Mouse (Mus musculus) gastrocnemius, postnatal 4 days (tissue): Measurements from ENCODE around the gene Gsto1. TPM values are rescaled to one million over a fixed set of nuclear protein-coding genes. Genes with fewer than 3 reads are reported as not detected.
A peak's percentile ranks its signal among the peaks of the same experiment; 100 is the strongest.
"Not testable (repeated sequence)": the region's sequence is repeated elsewhere in the genome, so short reads cannot be mapped to it uniquely, and the experiment has no call there.

Source experiments
- DNase-seq, 2 experiments: peaks; one replicate each; pipeline ENCODE4 v3.0.0; 2021 to 2022; ENCODE audit warnings: low spot score in 2 of 2, mixed read lengths in 2 of 2
- long read RNA-seq, 2 experiments: library from polyadenylated mRNA; stranded (forward); transcript quantifications; one replicate each; pipeline ENCODE4 v2.0.0; 2021
- total RNA-seq, 2 experiments: library from RNA; stranded (reverse); gene quantifications; 2 replicates each; pipeline ENCODE4 v1.2.3; 2021

The Gsto1 gene
- 10 to 100 TPM; 30.0 to 34.3 TPM for total RNA-seq
- long read RNA-seq, experiment 1, transcript Gsto1-201 (6 exons, 1,182 nt): major isoform, 30 of 31 reads
- long read RNA-seq, experiment 1, partial matches to known transcripts: 0 of 31 reads
- long read RNA-seq, experiment 1, other reads (novel, unspliced or antisense): 1 of 31 reads
- long read RNA-seq, experiment 2, transcript Gsto1-201 (6 exons, 1,182 nt): major isoform, 33 of 35 reads
- long read RNA-seq, experiment 2, partial matches to known transcripts: 1 of 35 reads
- long read RNA-seq, experiment 2, other reads (novel, unspliced or antisense): 0 of 35 reads

GRCm38 (mm10) chr19:47854796-47855783, at the start of gene Gsto1:
TSS of gene Gsto1 (plus strand) at chr19:47854970.
- DNase-seq: peak; percentile 85 to 92

GRCm38 (mm10) chr19:47812091-47812490, 42.7 kb upstream of the Gsto1 start:
- DNase-seq: no peak

GRCm38 (mm10) chr19:47814721-47815120, 40.0 kb upstream of the Gsto1 start:
- no peak for DNase-seq

GRCm38 (mm10) chr19:47817692-47818091, 37.1 kb upstream of the Gsto1 start:
- no peak for DNase-seq

- DNase-seq: peak; percentile 49 to 56
Measured at GRCm38 (mm10) chr19:47820832-47821493, 33.8 kb upstream of the Gsto1 start.

- DNase-seq: no peak
Measured at GRCm38 (mm10) chr19:47821494-47821872, 33.3 kb upstream of the Gsto1 start.

- no peak for DNase-seq
Measured at GRCm38 (mm10) chr19:47822143-47822796, 32.5 kb upstream of the Gsto1 start.

GRCm38 (mm10) chr19:47824026-47824425, 30.7 kb upstream of the Gsto1 start:
- DNase-seq: no peak

GRCm38 (mm10) chr19:47829913-47830450, 24.8 kb upstream of the Gsto1 start:
- no peak for DNase-seq

- no peak for DNase-seq
Measured at GRCm38 (mm10) chr19:47831111-47831510, 23.7 kb upstream of the Gsto1 start.

GRCm38 (mm10) chr19:47832316-47832715, 22.5 kb upstream of the Gsto1 start:
- no peak for DNase-seq

GRCm38 (mm10) chr19:47834614-47835013, 20.2 kb upstream of the Gsto1 start:
- no peak for DNase-seq

- DNase-seq: no peak
Measured at GRCm38 (mm10) chr19:47835776-47836175, 19.0 kb upstream of the Gsto1 start.

- DNase-seq: peak; percentile 37 to 60
Measured at GRCm38 (mm10) chr19:47836701-47837526, 17.9 kb upstream of the Gsto1 start.

- DNase-seq: no peak
Measured at GRCm38 (mm10) chr19:47837527-47837901, 17.3 kb upstream of the Gsto1 start.

GRCm38 (mm10) chr19:47841234-47841633, 13.5 kb upstream of the Gsto1 start:
- DNase-seq: not testable (repeated sequence)

GRCm38 (mm10) chr19:47849735-47850134, 5.0 kb upstream of the Gsto1 start:
- no peak for DNase-seq

- not testable (repeated sequence) for DNase-seq
Measured at GRCm38 (mm10) chr19:47852131-47852530, 2.6 kb upstream of the Gsto1 start.

- DNase-seq: no peak
Measured at GRCm38 (mm10) chr19:47853053-47853452, 1.7 kb upstream of the Gsto1 start.
